Mouse (Mus musculus) kidney, embryonic 15.5 days (tissue): Measurements from ENCODE around the gene Nr1i3. TPM values are rescaled to one million over a fixed set of nuclear protein-coding genes. Genes with fewer than 3 reads are reported as not detected.

ENCODE experiments used
- ATAC-seq: fragments of 200-750 bp; cut with Nextera tagmentation; replicated peaks from 2 replicates; pipeline ENCODE4 v1.8.0; 2017; ENCODE audit warnings: moderate TSS enrichment; ENCODE audit not compliant: low FRiP score
- H3K27ac ChIP-seq: fragments of 300-500 bp; sonication (generic); 2 replicates; pipeline ENCODE4 v1.5.1; 2015; ENCODE audit warnings: mild to moderate bottlenecking, inconsistent platforms
- H3K27me3 ChIP-seq: fragments of 300-500 bp; sonication (generic); 2 replicates; pipeline ENCODE4 v1.6.1; 2015; ENCODE audit warnings: inconsistent platforms
- H3K36me3 ChIP-seq: fragments of 300-500 bp; sonication (generic); 2 replicates; pipeline ENCODE4 v1.6.1; 2015; ENCODE audit warnings: inconsistent platforms
- H3K4me1 ChIP-seq: fragments of 300-500 bp; sonication (generic); 2 replicates; pipeline ENCODE4 v1.6.1; 2015; ENCODE audit warnings: inconsistent platforms
- H3K4me2 ChIP-seq: fragments of 300-500 bp; sonication (generic); 2 replicates; pipeline ENCODE4 v1.6.1; 2015; ENCODE audit warnings: moderate library complexity, mild to moderate bottlenecking, inconsistent platforms
- H3K4me3 ChIP-seq: fragments of 300-500 bp; sonication (generic); replicated peaks from 2 replicates; pipeline ENCODE4 v1.5.1; 2015; ENCODE audit warnings: mild to moderate bottlenecking, inconsistent platforms
- H3K9ac ChIP-seq: fragments of 300-500 bp; sonication (generic); 2 replicates; pipeline ENCODE4 v1.6.1; 2015; ENCODE audit warnings: mild to moderate bottlenecking, inconsistent platforms
- H3K9me3 ChIP-seq: fragments of 300-500 bp; sonication (generic); replicated peaks from 2 replicates; pipeline ENCODE4 v1.6.1; 2016; ENCODE audit warnings: inconsistent platforms
- WGBS: fragments of 180-500 bp; shearing (Covaris S2); methylation state at CpG from one replicate; pipeline ENCODE4 v1.1.7; 2015; ENCODE audit warnings: mixed read lengths; 5-methylcytosine and 5-hydroxymethylcytosine counted together
- polyA plus RNA-seq: library from polyadenylated mRNA; unstranded; fragments of >200 nt; fragmentation: Nextera tagmentation; extraction: Ambion mirVana; gene quantifications from 2 replicates; pipeline ENCODE4 v1.2.1, GENCODE M21; 2015

The Nr1i3 gene
- polyA plus RNA-seq, 1 experiment from 2014 or later, result 0.26 TPM

- Histone ChIP-seq H3K36me3 (no peaks in the 10 kb centered on the region), H3K4me1 (peaks cover 6% of the 10 kb centered on the region), H3K4me3 (no peak overlapping the region), H3K4me2 (no peak overlapping the region), H3K27ac (no peak overlapping the region), H3K9me3 (no peaks in the 10 kb centered on the region), H3K9ac (no peak overlapping the region), H3K27me3 (peaks cover 27% of the 10 kb centered on the region)
- ATAC-seq, result no peak
- 100% methylated on average over 1 of the region's 1 CpGs for WGBS
Observed at GRCm38 (mm10) chr1:171200769-171201168, 13.0 kb upstream of the Nr1i3 start.

GRCm38 (mm10) chr1:171203471-171204248 lies 10.1 kb upstream of the Nr1i3 start:
- Histone ChIP-seq H3K4me3 (no peak overlapping the region), H3K27ac (no peak overlapping the region), H3K4me1 (no peaks in the 10 kb centered on the region), H3K36me3 (no peaks in the 10 kb centered on the region), H3K9ac (no peak overlapping the region), H3K9me3 (no peaks in the 10 kb centered on the region), H3K4me2 (no peak overlapping the region), H3K27me3 (no peaks in the 10 kb centered on the region)
- ATAC-seq, result no peak
- 65% methylated on average over 10 of the region's 11 CpGs for WGBS

GRCm38 (mm10) chr1:171204249-171204644 lies 9.5 kb upstream of the Nr1i3 start:
- ATAC-seq, result no peak
- no peak overlapping the region for H3K27ac ChIP-seq
- no peak overlapping the region for H3K9ac ChIP-seq
- H3K27me3 ChIP-seq, result no peaks in the 10 kb centered on the region
- WGBS, result 60% methylated on average over 7 of the region's 7 CpGs
- no peaks in the 10 kb centered on the region for H3K9me3 ChIP-seq
- no peak overlapping the region for H3K4me3 ChIP-seq
- no peaks in the 10 kb centered on the region for H3K36me3 ChIP-seq
- H3K4me1 ChIP-seq, result no peaks in the 10 kb centered on the region
- no peak overlapping the region for H3K4me2 ChIP-seq

- no peaks in the 10 kb centered on the region for H3K36me3 ChIP-seq
- ATAC-seq, result no peak
Observed at GRCm38 (mm10) chr1:171205704-171206493, 7.9 kb upstream of the Nr1i3 start.

GRCm38 (mm10) chr1:171209409-171209808 lies 4.4 kb upstream of the Nr1i3 start:
- no peak overlapping the region for H3K9ac ChIP-seq
- peak; percentile 58; the same call in 1 of the 2 replicates for ATAC-seq
- H3K4me2 ChIP-seq, result no peak overlapping the region
- WGBS, result 14% methylated on average over 4 of the region's 4 CpGs
- peaks cover 4% of the 10 kb centered on the region for H3K4me1 ChIP-seq
- H3K27ac ChIP-seq, result no peak overlapping the region
- no peak overlapping the region for H3K4me3 ChIP-seq
- no peaks in the 10 kb centered on the region for H3K27me3 ChIP-seq
- no peaks in the 10 kb centered on the region for H3K36me3 ChIP-seq
- no peaks in the 10 kb centered on the region for H3K9me3 ChIP-seq

More at GRCm38 (mm10) chr1:171205704-171206493, 7.9 kb upstream of the Nr1i3 start:
- WGBS, result 59% methylated on average over 6 of the region's 6 CpGs
- Histone ChIP-seq H3K9me3 (no peaks in the 10 kb centered on the region), H3K27me3 (no peaks in the 10 kb centered on the region), H3K9ac (no peak overlapping the region), H3K27ac (no peak overlapping the region), H3K4me2 (no peak overlapping the region), H3K4me3 (no peak overlapping the region), H3K4me1 (peaks cover 4% of the 10 kb centered on the region)

GRCm38 (mm10) chr1:171212854-171213253 lies 916 bp upstream of the Nr1i3 start:
- no peak for ATAC-seq
- no peaks in the 10 kb centered on the region for H3K27me3 ChIP-seq
- H3K4me2 ChIP-seq, result no peak overlapping the region
- peaks cover 4% of the 10 kb centered on the region for H3K4me1 ChIP-seq
- no peak overlapping the region for H3K9ac ChIP-seq
- H3K27ac ChIP-seq, result no peak overlapping the region
- H3K36me3 ChIP-seq, result 0 out of 2 replicates have a peak, but pooled peaks cover under 1% of the 10 kb centered on the region
- H3K9me3 ChIP-seq, result no peaks in the 10 kb centered on the region
- H3K4me3 ChIP-seq, result no peak overlapping the region
- 39% methylated on average over 3 of the region's 3 CpGs for WGBS

GRCm38 (mm10) chr1:171216241-171216955 lies 2.6 kb downstream of the Nr1i3 start:
- no peak overlapping the region for H3K9ac ChIP-seq
- peaks cover 27% of the 10 kb centered on the region for H3K36me3 ChIP-seq
- no peak overlapping the region for H3K4me2 ChIP-seq
- H3K4me1 ChIP-seq, result peaks cover 10% of the 10 kb centered on the region
- no peaks in the 10 kb centered on the region for H3K27me3 ChIP-seq
- no peak overlapping the region for H3K27ac ChIP-seq
- H3K9me3 ChIP-seq, result no peaks in the 10 kb centered on the region
- ATAC-seq, result no peak
- H3K4me3 ChIP-seq, result no peak overlapping the region
- 79% methylated on average over 18 of the region's 18 CpGs for WGBS

- peak overlapping the region; percentile 74 for H3K4me3 ChIP-seq
- H3K4me2 ChIP-seq, result peak overlapping the region; percentile 73
- ATAC-seq, result 0 out of 2 replicates have a peak, but pooled peaks have one; percentile 9
- H3K9me3 ChIP-seq, result no peaks in the 10 kb centered on the region
- H3K36me3 ChIP-seq, result peaks cover 27% of the 10 kb centered on the region
- no peak overlapping the region for H3K27ac ChIP-seq
- WGBS, result 6% methylated on average over 10 of the region's 10 CpGs
- peak overlapping the region; percentile 59; the same call in 1 of the 2 replicates for H3K9ac ChIP-seq
- no peaks in the 10 kb centered on the region for H3K27me3 ChIP-seq
- peaks cover 20% of the 10 kb centered on the region for H3K4me1 ChIP-seq
Observed at GRCm38 (mm10) chr1:171220871-171221270, 7.1 kb downstream of the Nr1i3 start.

GRCm38 (mm10) chr1:171221281-171222193 lies 7.8 kb downstream of the Nr1i3 start:
- Histone ChIP-seq H3K4me2 (peak overlapping the region; percentile 73), H3K27me3 (no peaks in the 10 kb centered on the region), H3K9ac (peak overlapping the region; percentile 59), H3K36me3 (peaks cover 27% of the 10 kb centered on the region), H3K27ac (peak overlapping the region; percentile 64; the same call in 1 of the 2 replicates), H3K9me3 (no peaks in the 10 kb centered on the region), H3K4me3 (peak overlapping the region; percentile 74), H3K4me1 (peaks cover 20% of the 10 kb centered on the region)
- 4% methylated on average over 22 of the region's 22 CpGs for WGBS
- ATAC-seq, result peak; percentile 0; the same call in 1 of the 2 replicates

- peak; percentile 98 for ATAC-seq
- WGBS, result 1% methylated on average over 28 of the region's 28 CpGs
- Histone ChIP-seq H3K4me3 (peak within 1 kb of the TSS; percentile 74), H3K27ac (peak within 1 kb of the TSS; percentile 95), H3K36me3 (peaks cover 27% of the 10 kb centered on the region), H3K4me2 (peak within 1 kb of the TSS; percentile 73), H3K9me3 (no peaks in the 10 kb centered on the region), H3K27me3 (no peaks in the 10 kb centered on the region), H3K4me1 (peaks cover 20% of the 10 kb centered on the region), H3K9ac (peak within 1 kb of the TSS; percentile 59)
Observed at GRCm38 (mm10) chr1:171222238-171223155, 8.7 kb downstream of the Nr1i3 start, which contains the start of gene Tomm40l. TSS of gene Tomm40l (minus strand) at chr1:171222514.
